Mouse (Mus musculus) embryonic facial prominence, embryonic 11.5 days (tissue): ENCODE data around the gene Tnfsf13. TPM values are rescaled to one million over a fixed set of nuclear protein-coding genes. Genes with fewer than 3 reads are reported as not detected.

Experiments
- ATAC-seq: fragments of 200-750 bp; cut with Nextera tagmentation; replicated peaks from 2 replicates; pipeline ENCODE4 v1.8.0; 2017; ENCODE audit warnings: low read depth; ENCODE audit not compliant: insufficient number of reproducible peaks, low FRiP score, low TSS enrichment
- DNase-seq: peaks from one replicate; pipeline ENCODE4 v3.0.0-alpha.2; 2015; ENCODE audit warnings: low spot score
- H3K27ac ChIP-seq: fragments of 300-500 bp; sonication (generic); replicated peaks from 2 replicates; pipeline ENCODE4 v1.5.1; 2014; ENCODE audit warnings: mild to moderate bottlenecking, low read depth, low read length, control low read depth
- H3K27me3 ChIP-seq: fragments of 300-500 bp; sonication (generic); 2 replicates; pipeline ENCODE4 v1.6.1; 2014; ENCODE audit warnings: mild to moderate bottlenecking, low read length, moderate library complexity, mixed read lengths; ENCODE audit not compliant: control insufficient read depth, insufficient read depth
- H3K36me3 ChIP-seq: fragments of 300-500 bp; sonication (generic); replicated peaks from 2 replicates; pipeline ENCODE4 v1.6.1; 2014; ENCODE audit warnings: low read depth, mild to moderate bottlenecking, low read length, moderate library complexity, mixed read lengths; ENCODE audit not compliant: control insufficient read depth, insufficient read depth
- H3K4me1 ChIP-seq: fragments of 300-500 bp; sonication (generic); 2 replicates; pipeline ENCODE4 v1.6.1; 2014; ENCODE audit warnings: low read length, mixed read lengths; ENCODE audit not compliant: control insufficient read depth, insufficient read depth
- H3K4me2 ChIP-seq: fragments of 300-500 bp; sonication (generic); 2 replicates; pipeline ENCODE4 v1.6.1; 2014; ENCODE audit warnings: low read depth, mild to moderate bottlenecking, control low read depth, low read length, moderate library complexity
- H3K4me3 ChIP-seq: fragments of 300-500 bp; sonication (generic); 2 replicates; pipeline ENCODE4 v1.5.1; 2014; ENCODE audit warnings: low read depth, low read length, control low read depth
- H3K9ac ChIP-seq: fragments of 300-500 bp; sonication (generic); replicated peaks from 2 replicates; pipeline ENCODE4 v1.6.1; 2014; ENCODE audit warnings: mild to moderate bottlenecking, control low read depth, low read length
- H3K9me3 ChIP-seq: fragments of 300-500 bp; sonication (generic); replicated peaks from 2 replicates; pipeline ENCODE4 v1.6.1; 2016; ENCODE audit warnings: mild to moderate bottlenecking, low read length, inconsistent platforms, mixed read lengths; ENCODE audit not compliant: control insufficient read depth
- WGBS: fragments of 180-500 bp; shearing (Covaris S2); extraction: QIAGEN DNeasy Blood & Tissue Kit; methylation state at CpG from one replicate; pipeline ENCODE4 v1.1.7; 2014; 5-methylcytosine and 5-hydroxymethylcytosine counted together
- polyA plus RNA-seq: library from polyadenylated mRNA; unstranded; fragments of >200 nt; fragmentation: Nextera tagmentation; extraction: Ambion mirVana; gene quantifications from 2 replicates; pipeline ENCODE4 v1.2.1, GENCODE M21; 2014

Gene Tnfsf13
- polyA plus RNA-seq, 1 experiment from 2014 or later, result 0.42 TPM

DNA sequence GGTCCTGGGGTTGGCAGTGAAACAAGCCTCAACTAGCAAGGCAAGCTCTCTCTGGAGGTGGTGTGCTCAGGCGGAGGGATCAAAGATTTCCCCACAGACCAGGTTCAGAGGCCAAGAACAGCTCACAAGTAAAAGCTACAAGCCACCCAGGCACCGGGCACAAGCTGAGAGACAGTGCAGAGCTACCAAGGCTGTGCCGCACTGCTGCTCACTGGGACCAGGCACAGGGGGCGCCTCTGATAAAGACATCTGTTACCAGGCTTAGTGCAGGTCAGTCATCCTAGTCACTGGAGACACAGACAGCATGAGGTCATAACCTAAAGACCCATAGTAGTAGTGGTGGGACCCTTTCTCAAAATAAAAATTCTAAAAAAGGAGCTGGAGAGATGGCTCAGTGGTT is 31.4 kb upstream of the Tnfsf13 start:
- Histone ChIP-seq H3K27ac (no peak overlapping the region), H3K9me3 (no peaks in the 10 kb centered on the region), H3K27me3 (no peaks in the 10 kb centered on the region), H3K4me1 (peaks cover 2% of the 10 kb centered on the region; the same call in 1 of the 2 replicates), H3K4me2 (no peak overlapping the region), H3K4me3 (no peak overlapping the region), H3K9ac (no peak overlapping the region), H3K36me3 (no peaks in the 10 kb centered on the region)
- DNase-seq (no peak), ATAC-seq (no peak)
- WGBS, result 62% methylated on average over 4 of the region's 4 CpGs

- no peak overlapping the region for H3K9ac ChIP-seq
- H3K4me2 ChIP-seq, result no peak overlapping the region
- no peaks in the 10 kb centered on the region for H3K27me3 ChIP-seq
- WGBS, result 24% methylated on average over 5 of the region's 5 CpGs
- peak overlapping the region; percentile 42; the same call in 1 of the 2 replicates for H3K27ac ChIP-seq
- H3K4me3 ChIP-seq, result no peak overlapping the region
- DNase-seq, result peak; percentile 79
- H3K4me1 ChIP-seq, result peaks cover 2% of the 10 kb centered on the region; the same call in 1 of the 2 replicates
- H3K9me3 ChIP-seq, result no peaks in the 10 kb centered on the region
- ATAC-seq, result no peak
- no peaks in the 10 kb centered on the region for H3K36me3 ChIP-seq
Observed at GRCm38 (mm10) chr11:69715929-69716328, 30.3 kb upstream of the Tnfsf13 start.

- ATAC-seq, result no peak
- H3K27ac ChIP-seq, result peak overlapping the region; percentile 42
- peak; percentile 56 for DNase-seq
- H3K9me3 ChIP-seq, result no peaks in the 10 kb centered on the region
- no peaks in the 10 kb centered on the region for H3K27me3 ChIP-seq
- no peak overlapping the region for H3K4me3 ChIP-seq
- WGBS, result 57% methylated on average over 9 of the region's 9 CpGs
- no peaks in the 10 kb centered on the region for H3K36me3 ChIP-seq
- H3K4me2 ChIP-seq, result no peak overlapping the region
- H3K9ac ChIP-seq, result no peak overlapping the region
- H3K4me1 ChIP-seq, result peaks cover 2% of the 10 kb centered on the region; the same call in 1 of the 2 replicates
Observed at GRCm38 (mm10) chr11:69715482-69715881, 29.9 kb upstream of the Tnfsf13 start.

DNA sequence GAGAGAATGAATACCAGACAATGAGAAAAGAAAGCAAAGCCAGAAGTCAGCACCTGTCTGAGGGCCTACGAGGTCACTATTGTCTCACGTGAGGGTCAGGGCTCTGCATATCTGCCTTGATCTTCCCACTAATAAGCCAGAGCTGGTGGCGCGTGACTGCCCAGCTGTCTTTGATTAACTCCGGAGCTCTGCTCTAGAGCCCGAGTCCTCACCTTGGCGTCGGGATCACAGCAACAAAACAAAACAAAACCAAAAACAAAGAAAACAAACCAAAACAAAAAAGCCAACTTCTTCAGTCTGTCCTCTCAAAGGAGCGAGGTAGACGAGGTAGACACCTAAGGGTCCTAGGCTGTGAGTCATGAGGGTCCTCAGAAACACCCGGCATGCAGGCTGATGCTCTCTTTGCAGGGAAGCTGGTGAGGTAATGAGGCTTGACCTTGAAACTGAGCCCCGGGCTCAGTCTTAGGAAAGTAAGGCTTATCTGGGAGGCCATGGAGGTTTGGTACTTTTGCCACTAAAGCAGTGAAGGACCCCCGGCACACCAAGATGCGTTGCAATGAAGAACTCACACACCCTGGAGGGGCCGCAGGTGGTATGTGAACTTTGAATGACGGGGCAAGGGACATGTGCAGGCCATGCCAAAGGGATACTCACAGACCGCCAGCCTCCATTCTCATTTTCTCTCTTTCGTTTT is 29.2 kb upstream of the Tnfsf13 start:
- H3K27ac ChIP-seq, result no peak overlapping the region

DNA sequence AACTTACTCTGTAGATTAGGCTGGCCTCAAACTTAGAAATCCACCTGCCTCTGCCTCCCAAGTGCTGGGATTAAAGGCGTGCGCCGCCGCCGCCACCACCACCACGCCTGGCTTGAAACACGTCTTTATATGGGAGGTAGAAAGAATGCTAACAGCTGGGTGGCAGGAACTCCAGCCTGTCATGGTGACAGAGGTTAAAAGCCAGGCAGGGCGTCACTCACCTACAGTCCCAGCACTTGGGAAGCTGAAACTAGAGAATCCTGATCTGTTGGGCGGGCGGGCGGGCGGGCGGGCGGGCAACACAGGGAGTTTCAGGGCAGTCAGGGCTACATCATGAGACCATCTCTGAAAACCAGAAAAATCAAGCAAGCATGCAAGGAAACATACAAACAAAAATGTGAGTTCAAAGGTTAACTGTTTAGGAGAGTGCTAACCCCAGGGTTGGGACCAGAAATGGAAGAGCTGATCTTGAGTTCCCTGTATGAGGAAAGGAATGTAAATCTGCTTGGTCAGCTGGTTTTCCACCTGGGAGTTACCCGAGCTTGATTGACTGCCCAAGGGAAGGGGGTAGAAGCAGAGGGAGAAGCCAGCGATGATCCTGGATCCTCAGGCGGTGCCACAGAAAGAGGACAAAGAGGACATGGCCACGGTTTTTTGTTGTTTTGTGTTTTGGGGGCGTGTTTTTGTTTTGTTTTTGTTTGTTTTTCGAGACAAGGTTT is 27.5 kb upstream of the Tnfsf13 start:
- no peaks in the 10 kb centered on the region for H3K27me3 ChIP-seq
- no peak overlapping the region for H3K9ac ChIP-seq
- no peak overlapping the region for H3K27ac ChIP-seq
- no peaks in the 10 kb centered on the region for H3K9me3 ChIP-seq
- H3K4me3 ChIP-seq, result no peak overlapping the region
- H3K4me1 ChIP-seq, result no peaks in the 10 kb centered on the region
- DNase-seq, result no peak
- WGBS, result 62% methylated on average over 20 of the region's 20 CpGs
- no peak overlapping the region for H3K4me2 ChIP-seq
- no peaks in the 10 kb centered on the region for H3K36me3 ChIP-seq
- no peak for ATAC-seq

More for the DNA sequence above, 29.2 kb upstream of the Tnfsf13 start:
- Histone ChIP-seq H3K9ac (no peak overlapping the region), H3K4me1 (peaks cover 2% of the 10 kb centered on the region; the same call in 1 of the 2 replicates), H3K4me3 (no peak overlapping the region), H3K27me3 (no peaks in the 10 kb centered on the region), H3K36me3 (no peaks in the 10 kb centered on the region), H3K9me3 (no peaks in the 10 kb centered on the region), H3K4me2 (no peak overlapping the region)
- WGBS, result 35% methylated on average over 18 of the region's 18 CpGs
- no peak for ATAC-seq
- peak; percentile 82 for DNase-seq

DNA sequence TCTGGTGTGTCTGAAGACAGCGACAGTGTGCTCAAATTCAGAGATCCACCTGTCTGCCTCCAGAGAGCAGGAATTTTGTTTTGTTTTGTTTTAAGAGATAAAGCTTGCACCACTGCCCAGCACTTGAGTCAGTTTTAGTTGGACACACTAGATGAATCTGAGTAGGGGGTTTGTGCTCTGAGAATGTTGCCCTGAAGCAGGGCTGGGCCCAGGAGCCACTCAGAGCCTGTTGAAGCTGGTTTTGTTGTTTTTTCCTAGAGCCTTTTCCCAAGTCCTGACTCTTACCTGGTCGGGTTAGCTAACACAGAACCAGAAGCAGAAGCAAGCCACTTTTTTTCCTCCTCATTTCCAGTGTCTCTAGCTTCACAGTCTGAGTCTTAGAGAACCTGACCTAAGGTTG is 25.5 kb upstream of the Tnfsf13 start:
- no peak overlapping the region for H3K4me2 ChIP-seq
- H3K27me3 ChIP-seq, result no peaks in the 10 kb centered on the region
- no peak for ATAC-seq
- no peak for DNase-seq
- H3K27ac ChIP-seq, result no peak overlapping the region
- H3K36me3 ChIP-seq, result no peaks in the 10 kb centered on the region
- no peaks in the 10 kb centered on the region for H3K9me3 ChIP-seq
- 78% methylated on average over 2 of the region's 2 CpGs for WGBS
- H3K9ac ChIP-seq, result no peak overlapping the region
- no peak overlapping the region for H3K4me3 ChIP-seq
- no peaks in the 10 kb centered on the region for H3K4me1 ChIP-seq

DNA sequence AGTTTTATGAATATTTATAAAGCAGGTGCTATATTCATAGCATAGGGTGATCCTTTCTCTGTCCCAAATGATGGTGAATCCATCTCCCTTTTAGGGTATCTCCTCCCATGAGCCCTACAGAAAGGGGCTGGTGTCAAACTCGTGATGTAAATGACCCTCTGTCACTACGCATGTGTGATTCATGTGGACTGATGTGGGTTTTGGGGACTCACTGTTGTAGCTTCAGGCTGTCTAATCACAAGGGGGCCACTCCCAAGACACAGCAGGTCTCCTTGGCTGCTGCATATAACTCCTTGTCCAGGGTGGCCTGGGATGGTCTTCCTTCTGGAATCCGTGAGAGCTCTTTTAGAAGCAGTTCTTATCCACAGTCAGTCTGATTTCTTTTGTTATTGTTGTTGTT is 24.9 kb upstream of the Tnfsf13 start:
- Histone ChIP-seq H3K36me3 (no peaks in the 10 kb centered on the region), H3K9me3 (no peaks in the 10 kb centered on the region), H3K4me2 (no peak overlapping the region), H3K27me3 (no peaks in the 10 kb centered on the region), H3K4me1 (no peaks in the 10 kb centered on the region), H3K4me3 (no peak overlapping the region), H3K9ac (no peak overlapping the region), H3K27ac (no peak overlapping the region)
- 78% methylated on average over 3 of the region's 3 CpGs for WGBS
- ATAC-seq, result no peak
- DNase-seq, result no peak
